Mouse (Mus musculus) ES-E14 (cell line): ENCODE results near the gene Helz2. TPM values are rescaled to one million over a fixed set of nuclear protein-coding genes. Genes with fewer than 3 reads are reported as not detected.

ENCODE experiments used
- DNase-seq: peaks from one replicate; pipeline ENCODE4 v3.0.0-alpha.2; 2013; ENCODE audit warnings: low read depth, low spot score
- H3K27ac ChIP-seq: 2 replicates; pipeline ENCODE4 v1.5.1; 2012; ENCODE audit warnings: low read depth, mild to moderate bottlenecking, low read length, moderate library complexity, mixed read lengths; ENCODE audit not compliant: poor library complexity, insufficient read depth, severe bottlenecking
- H3K36me3 ChIP-seq: 2 replicates; pipeline ENCODE4 v1.6.1; 2012; ENCODE audit warnings: mild to moderate bottlenecking, low read length, moderate library complexity, mixed read lengths; ENCODE audit not compliant: control insufficient read depth, poor library complexity, insufficient read depth, severe bottlenecking
- H3K4me1 ChIP-seq, 2 experiments: fragments of 150-350 bp in 1 of 2; sonication (generic) in 1 of 2; 2 replicates each; pipeline ENCODE4 v1.6.1; 2012; ENCODE audit warnings: low read length in 2 of 2, mild to moderate bottlenecking in 1 of 2, mixed read lengths in 1 of 2; ENCODE audit not compliant: control insufficient read depth in 2 of 2, insufficient read depth in 2 of 2, poor library complexity in 1 of 2
- H3K4me3 ChIP-seq, 2 experiments: fragments of 150-350 bp in 1 of 2; sonication (generic) in 1 of 2; 2 replicates each; pipeline ENCODE4 v1.5.1; 2012; ENCODE audit warnings: low read length in 2 of 2, low read depth in 1 of 2, mild to moderate bottlenecking in 1 of 2, mixed read lengths in 1 of 2; ENCODE audit not compliant: insufficient read depth in 1 of 2, poor library complexity in 1 of 2, severe bottlenecking in 1 of 2
- H3K9ac ChIP-seq: 2 replicates; pipeline ENCODE4 v1.6.1; 2012; ENCODE audit warnings: low read depth, mild to moderate bottlenecking, low read length, mixed read lengths; ENCODE audit not compliant: poor library complexity, insufficient read depth, severe bottlenecking
- H3K9me3 ChIP-seq: fragments of 150-350 bp; sonication (generic); 2 replicates; pipeline ENCODE4 v1.6.1; 2012; ENCODE audit warnings: low read depth, mild to moderate bottlenecking, low read length; ENCODE audit not compliant: control insufficient read depth, insufficient read depth
- CHD2 ChIP-seq: IDR thresholded peaks from 2 replicates; pipeline ENCODE4 v1.6.1; 2014; ENCODE audit warnings: mild to moderate bottlenecking, low read depth, low read length, inconsistent platforms
- HCFC1 ChIP-seq: IDR thresholded peaks from 2 replicates; pipeline ENCODE4 v1.6.1; 2012; ENCODE audit warnings: low read length, inconsistent platforms, borderline replicate concordance; ENCODE audit not compliant: insufficient read depth
- MAFK ChIP-seq: IDR thresholded peaks from 2 replicates; pipeline ENCODE4 v1.6.1; 2014; ENCODE audit warnings: mild to moderate bottlenecking, low read depth, low read length, inconsistent platforms; ENCODE audit not compliant: insufficient read depth
- ZC3H11A ChIP-seq: IDR thresholded peaks from 2 replicates; pipeline ENCODE4 v1.6.1; 2012; ENCODE audit warnings: low read depth, mild to moderate bottlenecking, inconsistent platforms, low read length, borderline replicate concordance
- ZNF384 ChIP-seq: IDR thresholded peaks from 2 replicates; pipeline ENCODE4 v1.6.1; 2012; ENCODE audit warnings: low read depth, low read length, inconsistent platforms
- in situ Hi-C, 2 experiments: fragments of 600-800 bp; cut with MboI; formaldehyde crosslinking; loops; one replicate each; pipeline ENCODE4 v1.15.1; 2025; ENCODE audit warnings: low sequenced_read_pairs in 2 of 2, inconsistent platforms in 1 of 2; ENCODE audit not compliant: unreplicated experiment in 2 of 2
- total RNA-seq: library from RNA; depleted of rRNA; stranded (reverse); fragments of 300-350 nt; gene quantifications from 2 replicates; pipeline ENCODE4 v1.2.3, GENCODE M21; 2012

Gene Helz2
- total RNA-seq, 1 experiment = 2.2 TPM

GRCm38 (mm10) chr2:181212389-181213020 lies 29.3 kb downstream of the Helz2 start:
- Histone ChIP-seq H3K4me1 (peaks cover 0 to 6% of the 10 kb centered on the region in 2 experiments; a peak in 1 of 4 replicates), H3K9ac (peak overlapping the region; percentile 17; the same call in 1 of the 2 replicates), H3K4me3 (peak overlapping the region; percentile 33 to 44), H3K27ac (no peak overlapping the region), H3K36me3 (no peaks in the 10 kb centered on the region), H3K9me3 (no peaks in the 10 kb centered on the region)
- in situ Hi-C loops = no loop called here
- no peak for DNase-seq
- no peak for TF ChIP-seq HCFC1
- TF ChIP-seq ZC3H11A = no peak
- no peak for TF ChIP-seq ZNF384
- no peak for TF ChIP-seq CHD2
- no peak for TF ChIP-seq MAFK

- H3K27ac ChIP-seq = no peak overlapping the region
- in situ Hi-C loops = no loop called here
- no peaks in the 10 kb centered on the region for H3K36me3 ChIP-seq
- peaks cover 0 to 4% of the 10 kb centered on the region in 2 experiments; a peak in 1 of 4 replicates for H3K4me1 ChIP-seq
- H3K4me3 ChIP-seq = no peak overlapping the region
- no peaks in the 10 kb centered on the region for H3K9me3 ChIP-seq
- no peak for DNase-seq
- TF ChIP-seq ZNF384 = no peak
- no peak for TF ChIP-seq CHD2
- TF ChIP-seq HCFC1 = no peak
- no peak for TF ChIP-seq MAFK
- TF ChIP-seq ZC3H11A = no peak
- no peak overlapping the region for H3K9ac ChIP-seq
These were observed 35.7 kb downstream of the Helz2 start for GRCm38 (mm10) chr2:181206118-181206517.

- Histone ChIP-seq H3K27ac (no peak overlapping the region), H3K9ac (no peak overlapping the region)
These were observed 36.1 kb downstream of the Helz2 start for GRCm38 (mm10) chr2:181205678-181206077.

DNA sequence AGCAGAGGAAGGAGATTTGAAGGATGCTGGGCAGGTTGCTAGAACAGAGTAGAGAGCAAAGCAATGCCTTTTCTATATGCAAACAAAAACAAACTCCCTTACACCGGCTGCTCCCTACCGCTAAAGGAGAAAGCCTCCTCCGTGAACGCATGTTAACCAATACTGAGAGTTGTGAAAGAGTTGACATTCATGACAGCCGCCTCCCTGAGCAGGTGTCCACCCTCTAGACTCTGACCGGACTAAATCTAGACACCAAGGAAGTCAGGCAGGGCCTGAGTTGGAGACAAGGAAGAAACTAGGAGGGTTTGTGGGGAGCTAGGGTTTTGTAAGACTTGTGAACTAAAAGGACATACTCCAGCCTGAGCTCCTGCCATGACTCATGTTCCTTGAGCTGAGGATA lies 38.9 kb downstream of the Helz2 start:
- in situ Hi-C loops = no loop called here

More at GRCm38 (mm10) chr2:181205678-181206077, 36.1 kb downstream of the Helz2 start:
- H3K9me3 ChIP-seq = no peaks in the 10 kb centered on the region
- peaks cover 0 to 4% of the 10 kb centered on the region in 2 experiments; a peak in 1 of 4 replicates for H3K4me1 ChIP-seq
- no peak for DNase-seq
- TF ChIP-seq CHD2 = no peak
- in situ Hi-C loops = no loop called here
- H3K4me3 ChIP-seq = no peak overlapping the region
- H3K36me3 ChIP-seq = no peaks in the 10 kb centered on the region

GRCm38 (mm10) chr2:181202422-181202821 lies 39.4 kb downstream of the Helz2 start, which contains the start of gene Ptk6:
Gene Ptk6 (minus strand): TSS chr2:181202789.
- Histone ChIP-seq H3K4me3 (no peak within 1 kb of the TSS), H3K36me3 (no peaks in the 10 kb centered on the region), H3K9ac (no peak within 1 kb of the TSS), H3K27ac (no peak within 1 kb of the TSS), H3K4me1 (peaks cover 0 to 4% of the 10 kb centered on the region in 2 experiments; a peak in 1 of 4 replicates), H3K9me3 (no peaks in the 10 kb centered on the region)
- DNase-seq = no peak
- TF ChIP-seq CHD2 (no peak), ZNF384 (no peak), HCFC1 (no peak), MAFK (no peak), ZC3H11A (no peak)
- in situ Hi-C loops = no loop called here

More for the DNA sequence above, 38.9 kb downstream of the Helz2 start:
- no peak overlapping the region for H3K4me3 ChIP-seq
- no peaks in the 10 kb centered on the region for H3K36me3 ChIP-seq
- no peak overlapping the region for H3K27ac ChIP-seq
- TF ChIP-seq CHD2 (no peak), ZC3H11A (no peak), MAFK (no peak), HCFC1 (no peak), ZNF384 (no peak)
- DNase-seq = no peak
- peaks cover 0 to 4% of the 10 kb centered on the region in 2 experiments; a peak in 1 of 4 replicates for H3K4me1 ChIP-seq
- H3K9ac ChIP-seq = no peak overlapping the region
- H3K9me3 ChIP-seq = no peaks in the 10 kb centered on the region
